Mouse (Mus musculus) gastrocnemius, postnatal 25 days (tissue): ENCODE measurements around the gene Cyp17a1. TPM values are rescaled to one million over a fixed set of nuclear protein-coding genes. Genes with fewer than 3 reads are reported as not detected.

Source experiments
- DNase-seq: peaks from one replicate; pipeline ENCODE4 v3.0.0; 2022
- long read RNA-seq, 2 experiments: library from polyadenylated mRNA; stranded (forward); transcript quantifications; one replicate each; pipeline ENCODE4 v2.0.0; 2021
- total RNA-seq, 2 experiments: library from RNA; stranded (reverse); gene quantifications; 1 replicate in 1 of 2; 2 replicates in 1 of 2; pipeline ENCODE4 v1.2.3; 2021

Gene Cyp17a1
- not detected for total RNA-seq
- long read RNA-seq, experiment 1: 0 reads
- long read RNA-seq, experiment 2: 0 reads

GRCm38 (mm10) chr19:46672766-46673418, at the start of gene Cyp17a1:
Cyp17a1 (minus strand) TSS chr19:46673172.
- no peak for DNase-seq

GRCm38 (mm10) chr19:46718150-46718549, 45.2 kb upstream of the Cyp17a1 start:
- DNase-seq: no peak

GRCm38 (mm10) chr19:46715016-46715415, 42.0 kb upstream of the Cyp17a1 start:
- no peak for DNase-seq

- DNase-seq: no peak
These were observed 41.3 kb upstream of the Cyp17a1 start for GRCm38 (mm10) chr19:46714234-46714633.

GRCm38 (mm10) chr19:46710614-46711013, 37.6 kb upstream of the Cyp17a1 start:
- no peak for DNase-seq

GRCm38 (mm10) chr19:46707296-46708151, 34.6 kb upstream of the Cyp17a1 start, which contains the start of gene As3mt:
As3mt (plus strand) TSS chr19:46707458.
- DNase-seq: peak; percentile 82

- no peak for DNase-seq
These were observed 33.7 kb upstream of the Cyp17a1 start for GRCm38 (mm10) chr19:46706540-46707295.

GRCm38 (mm10) chr19:46705779-46706495, 33.0 kb upstream of the Cyp17a1 start:
- DNase-seq: no peak

- DNase-seq: no peak
These were observed 28.2 kb upstream of the Cyp17a1 start for GRCm38 (mm10) chr19:46701156-46701555.

- no peak for DNase-seq
These were observed 26.1 kb upstream of the Cyp17a1 start for GRCm38 (mm10) chr19:46699011-46699481.

- no peak for DNase-seq
These were observed 25.0 kb upstream of the Cyp17a1 start for GRCm38 (mm10) chr19:46697840-46698517.

GRCm38 (mm10) chr19:46696943-46697342, 24.0 kb upstream of the Cyp17a1 start:
- DNase-seq: no peak

- DNase-seq: no peak
These were observed 23.5 kb upstream of the Cyp17a1 start for GRCm38 (mm10) chr19:46696482-46696881.

- no peak for DNase-seq
These were observed 20.2 kb upstream of the Cyp17a1 start for GRCm38 (mm10) chr19:46693146-46693545.

GRCm38 (mm10) chr19:46691078-46691477, 18.1 kb upstream of the Cyp17a1 start:
- DNase-seq: no peak

GRCm38 (mm10) chr19:46690387-46690786, 17.4 kb upstream of the Cyp17a1 start:
- DNase-seq: no peak

- peak; percentile 80 for DNase-seq
These were observed 16.7 kb upstream of the Cyp17a1 start, which contains the start of gene Borcs7 for GRCm38 (mm10) chr19:46689460-46690372. Borcs7 (plus strand) TSS chr19:46689906.

GRCm38 (mm10) chr19:46679720-46680383, 6.9 kb upstream of the Cyp17a1 start:
- no peak for DNase-seq

- DNase-seq: no peak
These were observed 2.7 kb upstream of the Cyp17a1 start for GRCm38 (mm10) chr19:46675641-46676040.
